ENCODE assay signal across 23 mouse cellular contexts in the genomic region with DNA sequence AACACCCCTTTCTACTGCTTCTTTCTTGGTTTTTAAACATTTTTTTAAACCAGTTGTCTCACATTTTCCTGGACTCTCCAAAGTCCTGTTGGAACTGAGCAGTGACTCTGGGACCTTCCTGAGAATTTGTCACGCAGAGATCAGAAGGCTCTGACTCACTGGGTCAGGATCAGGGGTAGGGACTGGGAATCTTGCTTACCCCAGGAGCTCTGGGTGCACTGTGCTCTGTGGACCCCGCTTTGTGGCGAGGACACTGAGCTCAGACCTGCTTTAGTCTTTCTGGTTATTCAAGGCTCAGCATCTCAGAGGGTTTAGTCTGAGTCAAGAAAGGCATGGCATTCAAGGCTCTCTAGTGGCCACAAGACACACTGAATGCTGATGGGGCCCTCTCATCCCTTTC.
"Had no signal": no experiment of that assay in that cellular context is flagged by ENCODE, and none has a peak within 500 bp of the region (broad histone marks: within the 10 kb centered on the region; RNA-seq: fewer than 3 reads in every experiment).

No protein-coding gene starts in this region.

- H3K4me2 ChIP-seq: limb, embryonic 12.5 days; limb, embryonic 15.5 days; liver, embryonic 11.5 days; lung, embryonic 14.5 days; midbrain, embryonic 11.5 days; midbrain, embryonic 15.5 days; neural tube, embryonic 12.5 days; neural tube, embryonic 15.5 days had no signal

- H3K27ac ChIP-seq: kidney, postnatal 0 days; left cerebral cortex, adult 2 months; limb, embryonic 12.5 days; limb, embryonic 15.5 days; liver, embryonic 14.5 days; macrophage; midbrain, embryonic 15.5 days; neural tube, embryonic 12.5 days; neural tube, embryonic 15.5 days; stomach, postnatal 0 days had no signal

- H3K27me3 ChIP-seq: limb, embryonic 12.5 days; limb, embryonic 15.5 days; midbrain, embryonic 15.5 days; neural tube, embryonic 12.5 days; neural tube, embryonic 15.5 days had no signal

- H3K9ac ChIP-seq: limb, embryonic 12.5 days; limb, embryonic 15.5 days; liver, embryonic 14.5 days; liver, postnatal 0 days; lung, embryonic 14.5 days; midbrain, embryonic 15.5 days; neural tube, embryonic 12.5 days; neural tube, embryonic 15.5 days had no signal

- H3K36me3 ChIP-seq: limb, embryonic 12.5 days; limb, embryonic 15.5 days; midbrain, embryonic 15.5 days; neural tube, embryonic 12.5 days; neural tube, embryonic 15.5 days had no signal

- H3K9me3 ChIP-seq: limb, embryonic 12.5 days; limb, embryonic 15.5 days; midbrain, embryonic 15.5 days; neural tube, embryonic 12.5 days; neural tube, embryonic 15.5 days had no signal

- DNase-seq: layer of hippocampus, postnatal 36 days; liver, postnatal 0 days; lung, embryonic 14.5 days; right cerebral cortex, adult 18-20 months; right cerebral cortex, postnatal 14 days; right cerebral cortex, postnatal 4 days; thymus, adult 2 months; thymus, postnatal 14 days; thymus, postnatal 4 days had no signal

- H3K4me3 ChIP-seq: left cerebral cortex, adult 2 months; limb, embryonic 12.5 days; limb, embryonic 15.5 days; megakaryocyte, embryonic 14.5 days; midbrain, embryonic 15.5 days; neural tube, embryonic 12.5 days; neural tube, embryonic 15.5 days had no signal

- ATAC-seq: liver, postnatal 0 days; lung, postnatal 0 days; midbrain, embryonic 15.5 days had no signal

- H3K4me1 ChIP-seq: limb, embryonic 12.5 days; midbrain, embryonic 15.5 days had no signal
